Mouse (Mus musculus): ENCODE measurements around the gene Adap1. TPM values are rescaled to one million over a fixed set of nuclear protein-coding genes. Genes with fewer than 3 reads are reported as not detected.
A peak's percentile ranks its signal among the peaks of the same experiment; 100 is the strongest.

Adap1 gene
- total RNA-seq, 1 experiment = 65.0 TPM

GRCm38 (mm10) chr5:139254938-139255337, 70.5 kb downstream of the Adap1 start:
- Histone ChIP-seq H3K36me3 (ENCODE audit: control insufficient read depth, insufficient read depth, low read length, poor library complexity, severe bottlenecking) (peaks cover 11% of the 10 kb centered on the region; the same call in 1 of the 2 replicates), H3K4me3 (ENCODE audit: insufficient read depth in 1 of 2, low read depth in 1 of 2, low read length in 2 of 2, poor library complexity in 1 of 2, severe bottlenecking in 1 of 2) (no peak overlapping the region), H3K27ac (ENCODE audit: insufficient read depth, low read depth, low read length, poor library complexity, severe bottlenecking) (no peak overlapping the region), H3K9ac (ENCODE audit: insufficient read depth, low read depth, low read length, poor library complexity, severe bottlenecking) (no peak overlapping the region), H3K9me3 (ENCODE audit: control insufficient read depth, insufficient read depth, low read depth, low read length) (no peaks in the 10 kb centered on the region), H3K4me1 (ENCODE audit: control insufficient read depth in 2 of 2, insufficient read depth in 2 of 2, low read length in 2 of 2, poor library complexity in 1 of 2) (peaks cover 12 to 14% of the 10 kb centered on the region in 2 experiments)
- no peak for DNase-seq (ENCODE audit: low read depth, low spot score)
- no peak for TF ChIP-seq ZNF384 (IDR thresholded peaks at IDR 0.05; ENCODE audit: low read depth, low read length)
- no peak for TF ChIP-seq HCFC1 (IDR thresholded peaks at IDR 0.05; ENCODE audit: borderline replicate concordance, insufficient read depth, low read length)
- no peak for TF ChIP-seq MAFK (IDR thresholded peaks at IDR 0.05; ENCODE audit: insufficient read depth, low read depth, low read length)
- no peak for TF ChIP-seq CHD2 (IDR thresholded peaks at IDR 0.05; ENCODE audit: low read depth, low read length)
- no peak for TF ChIP-seq ZC3H11A (IDR thresholded peaks at IDR 0.05; ENCODE audit: borderline replicate concordance, low read depth, low read length)
- in situ Hi-C loops (cut with MboI; ENCODE audit: low sequenced_read_pairs in 2 of 2, unreplicated experiment in 2 of 2) = no loop called here

GRCm38 (mm10) chr5:139253301-139253741, 72.1 kb downstream of the Adap1 start:
- TF ChIP-seq HCFC1 (IDR thresholded peaks at IDR 0.05; ENCODE audit: borderline replicate concordance, insufficient read depth, low read length) (no peak), ZC3H11A (IDR thresholded peaks at IDR 0.05; ENCODE audit: borderline replicate concordance, low read depth, low read length) (no peak), CHD2 (IDR thresholded peaks at IDR 0.05; ENCODE audit: low read depth, low read length) (no peak), ZNF384 (IDR thresholded peaks at IDR 0.05; ENCODE audit: low read depth, low read length) (no peak), MAFK (IDR thresholded peaks at IDR 0.05; ENCODE audit: insufficient read depth, low read depth, low read length) (no peak)
- Histone ChIP-seq H3K4me3 (ENCODE audit: insufficient read depth in 1 of 2, low read depth in 1 of 2, low read length in 2 of 2, poor library complexity in 1 of 2, severe bottlenecking in 1 of 2) (peak overlapping the region; percentile 90 to 92), H3K27ac (ENCODE audit: insufficient read depth, low read depth, low read length, poor library complexity, severe bottlenecking) (peak overlapping the region; percentile 69; the same call in 1 of the 2 replicates), H3K4me1 (ENCODE audit: control insufficient read depth in 2 of 2, insufficient read depth in 2 of 2, low read length in 2 of 2, poor library complexity in 1 of 2) (peaks cover 6 to 10% of the 10 kb centered on the region in 2 experiments; a peak in 3 of 4 replicates), H3K36me3 (ENCODE audit: control insufficient read depth, insufficient read depth, low read length, poor library complexity, severe bottlenecking) (peaks cover 18% of the 10 kb centered on the region), H3K9me3 (ENCODE audit: control insufficient read depth, insufficient read depth, low read depth, low read length) (no peaks in the 10 kb centered on the region), H3K9ac (ENCODE audit: insufficient read depth, low read depth, low read length, poor library complexity, severe bottlenecking) (peak overlapping the region; percentile 90)
- DNase-seq (ENCODE audit: low read depth, low spot score) = no peak
- in situ Hi-C loops (cut with MboI; ENCODE audit: low sequenced_read_pairs in 2 of 2, unreplicated experiment in 2 of 2) = no loop called here

- TF ChIP-seq HCFC1 (IDR thresholded peaks at IDR 0.05; ENCODE audit: borderline replicate concordance, insufficient read depth, low read length) (no peak), MAFK (IDR thresholded peaks at IDR 0.05; ENCODE audit: insufficient read depth, low read depth, low read length) (no peak)
- Histone ChIP-seq H3K4me3 (ENCODE audit: insufficient read depth in 1 of 2, low read depth in 1 of 2, low read length in 2 of 2, poor library complexity in 1 of 2, severe bottlenecking in 1 of 2) (peak overlapping the region; percentile 90 to 92), H3K36me3 (ENCODE audit: control insufficient read depth, insufficient read depth, low read length, poor library complexity, severe bottlenecking) (peaks cover 23% of the 10 kb centered on the region), H3K4me1 (ENCODE audit: control insufficient read depth in 2 of 2, insufficient read depth in 2 of 2, low read length in 2 of 2, poor library complexity in 1 of 2) (peaks cover 5 to 8% of the 10 kb centered on the region in 2 experiments; a peak in 3 of 4 replicates), H3K9ac (ENCODE audit: insufficient read depth, low read depth, low read length, poor library complexity, severe bottlenecking) (peak overlapping the region; percentile 90), H3K27ac (ENCODE audit: insufficient read depth, low read depth, low read length, poor library complexity, severe bottlenecking) (peak overlapping the region; percentile 69), H3K9me3 (ENCODE audit: control insufficient read depth, insufficient read depth, low read depth, low read length) (no peaks in the 10 kb centered on the region)
- in situ Hi-C loops (cut with MboI; ENCODE audit: low sequenced_read_pairs in 2 of 2, unreplicated experiment in 2 of 2) = no loop called here
- DNase-seq (ENCODE audit: low read depth, low spot score) = no peak
Measured at GRCm38 (mm10) chr5:139252910-139253245, 72.5 kb downstream of the Adap1 start.

- Histone ChIP-seq H3K4me1 (ENCODE audit: control insufficient read depth in 2 of 2, insufficient read depth in 2 of 2, low read length in 2 of 2, poor library complexity in 1 of 2) (peaks cover 4 to 8% of the 10 kb centered on the region in 2 experiments; a peak in 2 of 4 replicates), H3K4me3 (ENCODE audit: insufficient read depth in 1 of 2, low read depth in 1 of 2, low read length in 2 of 2, poor library complexity in 1 of 2, severe bottlenecking in 1 of 2) (peak within 1 kb of the TSS; percentile 90 to 92), H3K9ac (ENCODE audit: insufficient read depth, low read depth, low read length, poor library complexity, severe bottlenecking) (peak within 1 kb of the TSS; percentile 97), H3K9me3 (ENCODE audit: control insufficient read depth, insufficient read depth, low read depth, low read length) (no peaks in the 10 kb centered on the region), H3K36me3 (ENCODE audit: control insufficient read depth, insufficient read depth, low read length, poor library complexity, severe bottlenecking) (peaks cover 26% of the 10 kb centered on the region), H3K27ac (ENCODE audit: insufficient read depth, low read depth, low read length, poor library complexity, severe bottlenecking) (peak within 1 kb of the TSS; percentile 88)
- peak; percentile 99 for DNase-seq (ENCODE audit: low read depth, low spot score)
- peak; percentile 74 for TF ChIP-seq HCFC1 (IDR thresholded peaks at IDR 0.05; ENCODE audit: borderline replicate concordance, insufficient read depth, low read length)
- no peak for TF ChIP-seq ZNF384 (IDR thresholded peaks at IDR 0.05; ENCODE audit: low read depth, low read length)
- TF ChIP-seq CHD2 (IDR thresholded peaks at IDR 0.05; ENCODE audit: low read depth, low read length) = peak; percentile 98
- in situ Hi-C loops (cut with MboI; ENCODE audit: low sequenced_read_pairs in 2 of 2, unreplicated experiment in 2 of 2) = no loop called here
Measured at GRCm38 (mm10) chr5:139252081-139252909, 73.1 kb downstream of the Adap1 start, which contains the start of gene Get4. TSS of gene Get4 (plus strand) at chr5:139252324.

All from ES-E14 (cell line).